Mouse (Mus musculus) MEL (cell line): Measurements from ENCODE around the gene Ube2o. TPM values are rescaled to one million over a fixed set of nuclear protein-coding genes. Genes with fewer than 3 reads are reported as not detected.

Experiments used
- DNase-seq: peaks from one replicate; pipeline ENCODE4 v3.0.0; 2011; ENCODE audit warnings: low read depth, low spot score
- H3K27ac ChIP-seq: 2 replicates; pipeline ENCODE4 v1.5.1; 2012; ENCODE audit warnings: low read depth, mild to moderate bottlenecking, control low read depth, low read length, moderate library complexity; ENCODE audit not compliant: control insufficient read depth
- H3K27me3 ChIP-seq, 2 experiments: fragments of 150-350 bp in 1 of 2; sonication (generic) in 1 of 2; 2 replicates each; pipeline ENCODE4 v1.6.1; 2012; ENCODE audit warnings: low read length in 2 of 2, mild to moderate bottlenecking in 2 of 2, improper control_type of control experiment in 1 of 2, moderate library complexity in 1 of 2; ENCODE audit not compliant: insufficient read depth in 2 of 2, control insufficient read depth in 1 of 2
- H3K36me3 ChIP-seq, 2 experiments: 2 replicates each; pipeline ENCODE4 v1.6.1; 2012 to 2014; ENCODE audit warnings: low read length in 2 of 2, improper control_type of control experiment in 1 of 2, inconsistent platforms in 1 of 2, mild to moderate bottlenecking in 1 of 2; ENCODE audit not compliant: insufficient read depth in 2 of 2, control insufficient read depth in 1 of 2
- H3K4me1 ChIP-seq, 2 experiments: fragments of 150-350 bp in 1 of 2; sonication (generic) in 1 of 2; 2 replicates each; pipeline ENCODE4 v1.6.1; 2012; ENCODE audit warnings: low read length in 2 of 2, improper control_type of control experiment in 1 of 2, mild to moderate bottlenecking in 1 of 2; ENCODE audit not compliant: insufficient read depth in 2 of 2, control insufficient read depth in 1 of 2
- H3K4me3 ChIP-seq, 2 experiments: fragments of 150-350 bp in 1 of 2; sonication (generic) in 1 of 2; 2 replicates each; pipeline ENCODE4 v1.5.1; 2012; ENCODE audit warnings: low read depth in 2 of 2, low read length in 2 of 2, mild to moderate bottlenecking in 2 of 2, moderate library complexity in 2 of 2, control low read depth in 1 of 2, improper control_type of control experiment in 1 of 2; ENCODE audit not compliant: control insufficient read depth in 1 of 2, insufficient read depth in 1 of 2
- H3K79me2 ChIP-seq: 2 replicates; pipeline ENCODE4 v1.6.1; 2012; ENCODE audit warnings: mild to moderate bottlenecking, low read length, moderate library complexity; ENCODE audit not compliant: control insufficient read depth, poor library complexity, insufficient read depth
- H3K9ac ChIP-seq: 2 replicates; pipeline ENCODE4 v1.6.1; 2012; ENCODE audit warnings: low read depth, mild to moderate bottlenecking, control low read depth, low read length, moderate library complexity; ENCODE audit not compliant: control insufficient read depth, poor library complexity, severe bottlenecking
- H3K9me3 ChIP-seq: fragments of 150-350 bp; sonication (generic); replicated peaks from 2 replicates; pipeline ENCODE4 v1.6.1; 2012; ENCODE audit warnings: mild to moderate bottlenecking, low read length, improper control_type of control experiment, moderate library complexity; ENCODE audit not compliant: insufficient read depth
- CHD1 ChIP-seq: IDR thresholded peaks from 2 replicates; pipeline ENCODE4 v1.6.1; 2012; ENCODE audit warnings: low read depth, mild to moderate bottlenecking, inconsistent platforms, low read length, improper control_type of control experiment
- CHD2 ChIP-seq: IDR thresholded peaks from 2 replicates; pipeline ENCODE4 v1.6.1; 2011; ENCODE audit warnings: low read length, improper control_type of control experiment
- CTCF ChIP-seq, 3 experiments: IDR thresholded peaks in 2 of 3; conservative IDR thresholded peaks in 1 of 3; 2 replicates each; pipeline ENCODE4 v1.5.1; 2011 to 2012; ENCODE audit warnings: low read length in 3 of 3, low read depth in 2 of 3, mild to moderate bottlenecking in 2 of 3, improper control_type of control experiment in 1 of 3, inconsistent platforms in 1 of 3, mixed read lengths in 1 of 3, moderate library complexity in 1 of 3; ENCODE audit not compliant: control insufficient read depth in 1 of 3, insufficient read depth in 1 of 3, poor library complexity in 1 of 3, severe bottlenecking in 1 of 3
- E2F4 ChIP-seq: IDR thresholded peaks from 2 replicates; pipeline ENCODE4 v1.6.1; 2011; ENCODE audit warnings: low read depth, low read length, improper control_type of control experiment, borderline replicate concordance
- ETS1 ChIP-seq: IDR thresholded peaks from 2 replicates; pipeline ENCODE4 v1.6.1; 2012; ENCODE audit warnings: low read depth, mild to moderate bottlenecking, inconsistent platforms, low read length, improper control_type of control experiment, moderate library complexity
- GABPA ChIP-seq: IDR thresholded peaks from 2 replicates; pipeline ENCODE4 v1.6.1; 2012; ENCODE audit warnings: low read depth, mild to moderate bottlenecking, inconsistent platforms, low read length, improper control_type of control experiment, moderate library complexity
- GATA1 ChIP-seq: IDR thresholded peaks from 2 replicates; pipeline ENCODE4 v1.6.1; 2011; ENCODE audit warnings: low read depth, low read length, improper control_type of control experiment
- HCFC1 ChIP-seq: IDR thresholded peaks from 2 replicates; pipeline ENCODE4 v1.6.1; 2012; ENCODE audit warnings: low read depth, mild to moderate bottlenecking, inconsistent platforms, low read length, improper control_type of control experiment, moderate library complexity
- JUND ChIP-seq: IDR thresholded peaks from 2 replicates; pipeline ENCODE4 v1.6.1; 2011; ENCODE audit warnings: low read depth, mild to moderate bottlenecking, improper control_type of control experiment, low read length
- KAT2A ChIP-seq: conservative IDR thresholded peaks from 2 replicates; pipeline ENCODE4 v1.6.1; 2012; ENCODE audit warnings: low read depth, low read length, improper control_type of control experiment, inconsistent platforms
- MEF2A ChIP-seq: IDR thresholded peaks from 2 replicates; pipeline ENCODE4 v1.6.1; 2014; ENCODE audit warnings: low read depth, mild to moderate bottlenecking, inconsistent platforms, low read length, improper control_type of control experiment; ENCODE audit not compliant: poor library complexity, insufficient replicate concordance, severe bottlenecking; ENCODE audit errors: extremely low read depth
- NRF1 ChIP-seq: IDR thresholded peaks from 2 replicates; pipeline ENCODE4 v1.6.1; 2014; ENCODE audit warnings: low read depth, mild to moderate bottlenecking, inconsistent platforms, low read length, improper control_type of control experiment, moderate library complexity; ENCODE audit not compliant: poor library complexity, insufficient read depth, severe bottlenecking
- POLR2A ChIP-seq, 2 experiments: IDR thresholded peaks; 2 replicates each; pipeline ENCODE4 v1.6.1; 2011 to 2012; ENCODE audit warnings: low read length in 2 of 2, mild to moderate bottlenecking in 2 of 2, control low read depth in 1 of 2, improper control_type of control experiment in 1 of 2, low read depth in 1 of 2, moderate library complexity in 1 of 2; ENCODE audit not compliant: control insufficient read depth in 1 of 2, insufficient read depth in 1 of 2, poor library complexity in 1 of 2
- RAD21 ChIP-seq: IDR thresholded peaks from 2 replicates; pipeline ENCODE4 v1.6.1; 2011; ENCODE audit warnings: mild to moderate bottlenecking, low read depth, low read length, improper control_type of control experiment
- RCOR1 ChIP-seq: IDR thresholded peaks from 2 replicates; pipeline ENCODE4 v1.6.1; 2012; ENCODE audit warnings: low read depth, mild to moderate bottlenecking, inconsistent platforms, low read length, improper control_type of control experiment
- SMC3 ChIP-seq: IDR thresholded peaks from 2 replicates; pipeline ENCODE4 v1.6.1; 2011; ENCODE audit warnings: low read depth, low read length, improper control_type of control experiment
- TBP ChIP-seq: IDR thresholded peaks from 2 replicates; pipeline ENCODE4 v1.8.0; 2011; ENCODE audit warnings: low read depth, low read length, improper control_type of control experiment
- UBTF ChIP-seq: IDR thresholded peaks from 2 replicates; pipeline ENCODE4 v1.6.1; 2012; ENCODE audit warnings: low read depth, mild to moderate bottlenecking, inconsistent platforms, low read length, improper control_type of control experiment, moderate library complexity, borderline replicate concordance; ENCODE audit not compliant: insufficient read depth
- USF1 ChIP-seq: IDR thresholded peaks from 2 replicates; pipeline ENCODE4 v1.6.1; 2014; ENCODE audit warnings: low read depth, mild to moderate bottlenecking, inconsistent platforms, low read length, improper control_type of control experiment, moderate library complexity
- USF2 ChIP-seq, 2 experiments: IDR thresholded peaks; 2 replicates each; pipeline ENCODE4 v1.6.1; 2011 to 2012; ENCODE audit warnings: improper control_type of control experiment in 2 of 2, low read length in 2 of 2, borderline replicate concordance in 1 of 2, inconsistent platforms in 1 of 2, low read depth in 1 of 2, mild to moderate bottlenecking in 1 of 2; ENCODE audit not compliant: insufficient read depth in 1 of 2
- ZC3H11A ChIP-seq: IDR thresholded peaks from 2 replicates; pipeline ENCODE4 v1.6.1; 2012; ENCODE audit warnings: low read depth, mild to moderate bottlenecking, inconsistent platforms, low read length, improper control_type of control experiment
- ZKSCAN1 ChIP-seq: IDR thresholded peaks from 2 replicates; pipeline ENCODE4 v1.6.1; 2012; ENCODE audit warnings: low read depth, mild to moderate bottlenecking, inconsistent platforms, low read length, improper control_type of control experiment, moderate library complexity
- ZNF384 ChIP-seq: IDR thresholded peaks from 2 replicates; pipeline ENCODE4 v1.6.1; 2012; ENCODE audit warnings: low read depth, mild to moderate bottlenecking, inconsistent platforms, low read length, improper control_type of control experiment
- polyA plus RNA-seq, 2 experiments: library from polyadenylated mRNA; stranded (reverse) in 1 of 2; unstranded in 1 of 2; fragments of >175 nt in 1 of 2; fragments of >200 nt in 1 of 2; gene quantifications; 2 replicates each; pipeline versions ENCODE4 v1.2.1 to v1.2.4; 2012; ENCODE audit warnings: low replicate concordance in 2 of 2, low read depth in 1 of 2; ENCODE audit not compliant: insufficient read length in 2 of 2, insufficient read depth in 1 of 2, missing spikeins in 1 of 2
- total RNA-seq: library from RNA; depleted of rRNA; stranded (reverse); fragments of 300-350 nt; gene quantifications from 2 replicates; pipeline ENCODE4 v1.2.3, GENCODE M21; 2012

Gene Ube2o
- total and polyA plus RNA-seq, 3 experiments: 22.9 to 42.8 TPM; not detected in 1

- no peaks in the 10 kb centered on the region for H3K9me3 ChIP-seq
- no peak for DNase-seq
- H3K27me3 ChIP-seq: no peaks in the 10 kb centered on the region
- H3K79me2 ChIP-seq: no peaks in the 10 kb centered on the region
- TF ChIP-seq CTCF (IDR thresholded peaks at IDR 0.05 in 2 of 3, conservative IDR thresholded peaks at IDR 0.05 in 1 of 3; ENCODE audit: control insufficient read depth in 1 of 3, insufficient read depth in 1 of 3, low read depth in 2 of 3, low read length in 3 of 3, poor library complexity in 1 of 3, severe bottlenecking in 1 of 3) (no peak), CHD2 (no peak), CHD1 (no peak), KAT2A (no peak), TBP (no peak), GABPA (no peak), JUND (no peak), MEF2A (no peak), NRF1 (no peak)
- H3K4me3 ChIP-seq: no peak overlapping the region
- no peak overlapping the region for H3K9ac ChIP-seq
- H3K4me1 ChIP-seq: no peaks in the 10 kb centered on the region
- no peaks in the 10 kb centered on the region; a peak in 1 of 4 replicates for H3K36me3 ChIP-seq
- no peak overlapping the region for H3K27ac ChIP-seq
Measured at GRCm38 (mm10) chr11:116602043-116602442, 20.8 kb upstream of the Ube2o start.

- DNase-seq: no peak
- H3K79me2 ChIP-seq: no peaks in the 10 kb centered on the region
- TF ChIP-seq SMC3 (no peak), HCFC1 (no peak), RAD21 (no peak), JUND (no peak), RCOR1 (no peak), POLR2A (IDR thresholded peaks at IDR 0.05; ENCODE audit: control insufficient read depth in 1 of 2, insufficient read depth in 1 of 2, low read depth in 1 of 2, low read length in 2 of 2, poor library complexity in 1 of 2) (no peak)
- no peaks in the 10 kb centered on the region for H3K27me3 ChIP-seq
- H3K4me1 ChIP-seq: no peaks in the 10 kb centered on the region
- H3K9me3 ChIP-seq: no peaks in the 10 kb centered on the region
- H3K36me3 ChIP-seq: no peaks in the 10 kb centered on the region; a peak in 1 of 4 replicates
- no peak overlapping the region for H3K9ac ChIP-seq
- no peak overlapping the region for H3K27ac ChIP-seq
- H3K4me3 ChIP-seq: no peak overlapping the region
Measured at GRCm38 (mm10) chr11:116601166-116601565, 19.9 kb upstream of the Ube2o start.

GRCm38 (mm10) chr11:116599230-116599629, 18.0 kb upstream of the Ube2o start:
- TF ChIP-seq GATA1 (no peak), CHD1 (no peak), HCFC1 (no peak), RCOR1 (no peak), ZC3H11A (no peak), RAD21 (no peak), UBTF (no peak), CHD2 (no peak), ZNF384 (no peak), USF2 (IDR thresholded peaks at IDR 0.05; ENCODE audit: borderline replicate concordance in 1 of 2, insufficient read depth in 1 of 2, low read depth in 1 of 2, low read length in 2 of 2) (no peak), E2F4 (no peak), ZKSCAN1 (no peak), MEF2A (no peak), USF1 (no peak), ETS1 (no peak)
- no peaks in the 10 kb centered on the region for H3K27me3 ChIP-seq
- H3K36me3 ChIP-seq: no peaks in the 10 kb centered on the region; a peak in 1 of 4 replicates
- no peaks in the 10 kb centered on the region for H3K9me3 ChIP-seq
- DNase-seq: no peak
- no peak overlapping the region for H3K9ac ChIP-seq
- no peak overlapping the region for H3K27ac ChIP-seq
- H3K4me3 ChIP-seq: no peak overlapping the region
- no peaks in the 10 kb centered on the region for H3K4me1 ChIP-seq
- no peaks in the 10 kb centered on the region for H3K79me2 ChIP-seq
